Mouse (Mus musculus): Measurements from ENCODE around the gene Ripk3.
A peak's percentile ranks its signal among the peaks of the same experiment; 100 is the strongest.

Ripk3 gene

DNA sequence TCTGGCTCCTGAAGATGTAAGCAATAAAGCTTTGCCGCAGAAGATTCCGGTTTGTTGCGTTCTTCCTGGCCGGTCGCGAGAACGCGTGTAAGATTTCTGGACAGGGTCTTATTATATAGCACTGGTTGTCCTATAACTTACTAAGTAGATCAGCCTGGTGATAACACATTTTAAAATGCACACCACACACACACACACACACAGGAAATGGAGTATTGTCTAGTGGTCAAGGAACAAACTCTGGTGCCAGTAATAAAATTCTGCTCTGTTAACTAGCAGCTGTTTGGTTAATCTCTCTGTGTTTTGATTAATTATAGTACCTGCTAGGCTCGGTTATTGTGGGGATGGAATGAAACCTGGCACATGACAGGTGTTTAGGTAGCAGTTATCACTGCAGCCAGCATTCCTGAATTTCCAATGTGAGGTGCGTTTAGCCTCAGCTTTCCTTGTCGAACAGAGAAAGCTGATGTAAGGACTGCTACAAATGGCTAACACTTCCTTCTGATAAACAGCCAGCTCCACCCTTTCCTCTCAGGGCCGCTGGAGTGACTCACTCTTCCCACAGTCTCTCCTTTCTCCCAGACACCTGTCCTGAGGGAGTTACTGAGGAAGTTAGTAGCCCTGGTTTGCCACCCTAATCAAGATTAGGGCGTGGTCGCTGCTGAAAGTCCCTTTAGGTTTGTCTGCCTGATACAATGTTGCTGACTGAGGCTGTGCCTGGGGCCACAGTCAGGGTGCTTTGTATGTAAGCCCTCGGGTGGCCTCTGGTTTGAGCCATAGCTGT, 6.9 kb upstream of the Ripk3 start:
- no peak for DNase-seq (ENCODE audit: extremely low spot score, low read depth, low spot score)

DNA sequence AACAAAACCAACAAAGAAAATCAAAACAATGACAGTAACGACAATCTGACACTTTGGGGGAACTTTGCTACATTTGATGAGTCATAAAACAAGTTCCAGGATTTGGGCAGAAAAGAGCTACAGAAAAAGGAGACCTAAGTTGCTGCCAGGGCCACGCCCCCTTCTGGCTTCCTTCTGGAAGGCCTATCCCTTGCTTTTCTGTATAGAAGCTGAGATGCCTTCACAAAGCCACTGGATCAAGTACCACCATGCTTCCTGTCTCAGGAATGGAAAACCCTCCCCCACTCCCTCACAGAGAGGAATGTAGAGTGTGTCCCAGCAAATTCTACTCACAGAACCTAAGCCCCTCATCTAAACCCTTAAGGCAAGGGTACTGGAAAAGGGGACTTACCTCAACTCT, 5.3 kb upstream of the Ripk3 start:
- no peak for DNase-seq (ENCODE audit: extremely low spot score, low read depth, low spot score)

GRCm38 (mm10) chr14:55793461-55793860, 4.8 kb upstream of the Ripk3 start:
- no peak for DNase-seq (ENCODE audit: extremely low spot score, low read depth, low spot score)

GRCm38 (mm10) chr14:55787731-55788130, 934 bp downstream of the Ripk3 start:
- no peak for DNase-seq (ENCODE audit: extremely low spot score, low read depth, low spot score)

DNA sequence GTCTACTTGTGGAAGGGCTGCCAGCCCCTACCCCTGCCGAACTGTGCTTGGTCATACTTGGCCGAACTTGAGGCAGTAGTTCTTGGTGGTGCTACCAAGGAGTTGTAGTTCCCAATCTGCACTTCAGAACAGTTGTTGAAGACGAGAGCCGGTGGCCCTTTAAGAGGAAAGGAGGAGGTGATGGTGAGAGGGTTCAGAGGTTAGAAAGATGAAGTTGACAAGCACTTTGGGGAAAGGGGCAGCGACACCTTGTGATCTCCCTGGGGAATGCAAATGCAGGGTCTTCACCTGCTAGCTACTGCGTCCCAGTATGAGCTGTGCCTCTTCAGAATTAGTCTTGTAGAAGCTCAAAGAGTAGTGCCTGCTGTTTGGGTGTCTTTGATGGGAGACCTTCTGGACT, 3.5 kb downstream of the Ripk3 start:
- no peak for DNase-seq (ENCODE audit: extremely low spot score, low read depth, low spot score)

DNA sequence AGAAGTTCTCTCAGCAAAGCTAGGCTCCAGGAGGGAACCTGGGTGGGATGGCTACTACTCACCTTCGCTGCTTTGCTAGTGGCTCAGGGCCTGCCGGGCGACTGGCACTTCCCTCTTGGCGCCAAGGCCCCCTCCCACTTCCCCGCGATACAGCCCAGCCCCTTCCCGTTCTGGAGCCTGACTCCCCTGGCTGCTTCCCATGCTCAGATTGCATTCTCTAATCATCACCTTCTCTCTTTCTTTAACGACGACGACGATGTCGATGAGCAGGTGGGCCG, 4.8 kb downstream of the Ripk3 start, which contains the start of gene Adcy4:
Adcy4 (minus strand) TSS at position 138 of the 278 bp plus-strand sequence.
- no peak for DNase-seq (ENCODE audit: extremely low spot score, low read depth, low spot score)

DNA sequence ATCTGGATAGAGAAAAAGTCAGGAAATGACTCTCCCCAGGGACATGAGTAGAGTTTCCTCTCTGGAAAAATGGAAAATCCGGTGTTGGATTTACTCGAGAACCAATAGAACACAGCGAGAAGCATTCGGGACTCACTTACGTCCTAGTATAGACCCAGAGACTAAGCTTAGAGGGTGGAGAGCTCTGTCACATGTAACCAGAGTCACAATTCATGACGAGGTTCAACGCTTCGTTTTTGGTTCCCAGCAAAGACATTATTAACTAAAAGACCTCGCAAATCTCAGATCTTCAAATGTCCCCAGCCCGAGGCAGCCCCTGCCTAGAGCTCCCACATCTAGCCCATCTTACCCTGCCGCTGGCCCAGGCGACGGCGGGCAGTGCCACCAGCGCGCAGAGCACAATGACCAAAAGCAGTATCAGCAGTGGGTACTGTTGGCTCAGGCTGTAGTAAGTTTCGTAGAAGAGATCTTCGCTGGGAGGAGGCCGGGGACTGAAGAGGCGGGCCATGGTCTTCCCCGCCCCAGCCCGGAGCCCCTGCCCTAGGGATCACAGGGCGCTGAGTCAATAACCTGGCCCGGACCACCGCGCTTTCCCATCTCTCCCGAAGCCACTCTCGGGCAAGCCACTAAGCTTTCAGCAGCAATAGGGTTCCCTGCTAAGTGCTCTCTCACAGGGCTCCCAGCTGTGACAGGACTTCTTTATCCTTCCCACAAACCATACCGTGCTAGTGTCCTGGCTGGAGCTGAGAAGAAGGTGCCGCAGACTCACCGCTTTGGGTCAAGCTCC, 5.3 kb downstream of the Ripk3 start:
- no peak for DNase-seq (ENCODE audit: extremely low spot score, low read depth, low spot score)

DNA sequence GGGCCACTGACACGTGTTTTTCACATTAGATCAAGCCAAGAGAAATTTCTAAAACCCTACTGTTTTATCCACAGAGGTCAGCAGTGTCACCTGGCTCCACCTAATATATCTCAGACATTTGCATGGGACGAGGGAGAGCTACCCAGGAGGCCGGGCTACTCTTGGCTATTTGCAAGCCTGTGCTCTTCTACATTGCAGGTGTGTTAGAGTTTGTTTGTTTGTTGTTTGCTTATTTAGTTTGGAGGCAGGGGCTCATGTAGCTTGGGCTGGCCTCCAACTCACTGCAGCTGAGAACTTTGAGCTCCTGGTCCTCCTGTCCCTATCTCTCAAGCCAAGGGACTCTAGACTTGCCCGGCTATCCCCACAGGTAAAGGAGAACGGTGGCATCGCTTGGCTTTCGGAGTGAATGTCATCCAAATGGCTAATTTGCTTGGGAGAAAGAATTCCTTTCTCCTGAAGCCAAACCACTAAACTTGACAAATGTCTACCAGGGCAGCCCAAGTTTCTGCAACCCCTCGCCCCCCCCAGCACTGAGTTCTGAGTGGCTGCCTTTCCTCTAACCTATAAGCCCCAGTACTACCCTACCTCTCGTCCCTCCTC, 6.2 kb downstream of the Ripk3 start:
- DNase-seq (ENCODE audit: extremely low spot score, low read depth, low spot score) = no peak

GRCm38 (mm10) chr14:55781310-55781709, 7.4 kb downstream of the Ripk3 start:
- DNase-seq (ENCODE audit: extremely low spot score, low read depth, low spot score) = peak; percentile 79

- DNase-seq (ENCODE audit: extremely low spot score, low read depth, low spot score) = no peak
Observed at GRCm38 (mm10) chr14:55780736-55781135, 7.9 kb downstream of the Ripk3 start.

DNA sequence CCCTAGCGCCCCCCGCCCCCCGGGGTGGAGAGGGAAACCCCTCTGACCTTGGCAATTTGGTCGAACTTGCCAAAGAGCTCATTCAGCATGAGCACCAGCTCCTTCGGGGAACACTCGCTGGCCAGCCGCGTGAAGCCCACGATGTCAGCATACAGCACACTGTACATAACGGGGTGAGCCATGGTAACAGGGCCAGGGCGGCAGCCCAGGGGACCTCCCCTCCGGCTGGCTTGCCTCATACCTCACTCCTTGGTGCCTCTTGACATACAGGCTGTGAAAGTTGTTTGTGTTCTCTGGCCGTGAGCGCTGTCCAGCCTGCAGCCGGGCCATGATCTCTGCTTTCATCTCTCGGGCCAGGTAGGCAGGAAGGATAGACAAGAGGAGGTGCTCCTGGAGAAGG, 9.0 kb downstream of the Ripk3 start:
- no peak for DNase-seq (ENCODE audit: extremely low spot score, low read depth, low spot score)

DNA sequence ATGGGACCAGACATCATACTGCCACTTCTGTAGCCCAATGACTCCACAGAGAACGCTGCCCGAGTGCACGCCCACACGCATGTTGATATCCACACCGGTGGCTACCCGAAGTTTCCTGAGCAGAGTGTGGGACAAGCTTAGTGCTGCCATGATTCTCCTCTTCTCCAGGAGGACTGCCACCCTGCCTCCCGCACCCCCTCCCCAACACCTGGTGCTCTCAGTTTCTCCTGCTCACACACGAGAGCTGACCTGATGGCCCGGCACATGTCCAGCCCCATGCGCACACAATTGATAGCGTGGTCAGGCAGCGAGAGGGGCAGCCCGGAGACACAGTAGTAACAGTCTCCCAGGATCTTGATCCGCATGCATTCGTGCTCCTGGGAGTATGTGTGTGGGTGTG, 10.0 kb downstream of the Ripk3 start:
- no peak for DNase-seq (ENCODE audit: extremely low spot score, low read depth, low spot score)

- DNase-seq (ENCODE audit: extremely low spot score, low read depth, low spot score) = no peak
Observed at GRCm38 (mm10) chr14:55777806-55778205, 10.9 kb downstream of the Ripk3 start.

- DNase-seq (ENCODE audit: extremely low spot score, low read depth, low spot score) = no peak
Observed at GRCm38 (mm10) chr14:55777176-55777575, 11.5 kb downstream of the Ripk3 start.

DNA sequence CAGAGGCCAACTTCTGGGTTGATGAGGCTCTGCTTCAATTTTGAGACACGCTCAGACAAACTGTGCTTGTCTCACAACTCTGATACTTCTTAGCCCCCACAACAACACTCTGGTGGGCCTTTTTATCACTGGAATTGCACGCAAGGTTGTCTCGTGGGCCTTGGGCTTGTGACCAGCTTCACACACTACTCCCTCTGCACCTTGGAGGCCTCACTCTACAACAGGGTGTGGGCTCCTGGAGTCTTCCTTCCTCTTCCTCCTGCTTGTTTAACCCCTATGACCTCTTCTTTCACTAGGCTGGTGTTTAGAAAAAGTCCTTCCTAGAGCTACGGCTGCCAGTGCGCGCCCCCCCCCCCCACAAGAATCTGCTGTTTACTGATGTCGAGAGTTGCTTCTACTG, 12.0 kb downstream of the Ripk3 start:
- no peak for DNase-seq (ENCODE audit: extremely low spot score, low read depth, low spot score)

GRCm38 (mm10) chr14:55769087-55769703, 19.5 kb downstream of the Ripk3 start:
- no peak for DNase-seq (ENCODE audit: extremely low spot score, low read depth, low spot score)

- no peak for DNase-seq (ENCODE audit: extremely low spot score, low read depth, low spot score)
Observed at GRCm38 (mm10) chr14:55768555-55768954, 20.1 kb downstream of the Ripk3 start.

- DNase-seq (ENCODE audit: extremely low spot score, low read depth, low spot score) = no peak
Observed at GRCm38 (mm10) chr14:55767519-55768414, 20.9 kb downstream of the Ripk3 start.

DNA sequence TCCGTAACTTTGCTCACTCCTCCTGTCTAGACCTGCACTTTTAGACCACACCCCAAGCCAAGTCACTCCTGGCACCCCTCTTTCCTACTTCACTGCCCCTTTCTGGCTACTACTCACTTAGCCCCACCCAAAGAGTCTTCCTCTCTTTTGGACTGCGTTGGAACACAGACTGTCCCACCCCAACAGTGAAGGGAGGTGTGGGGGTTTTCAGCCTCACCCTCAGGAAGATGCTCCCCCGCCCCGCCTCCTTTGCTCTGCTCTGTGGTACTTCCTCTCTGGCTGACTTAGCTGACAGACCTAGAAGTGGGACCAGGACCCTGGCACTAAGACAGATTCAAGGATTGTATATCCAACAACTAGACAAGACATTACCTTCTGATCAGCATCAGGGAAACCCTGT, 23.0 kb downstream of the Ripk3 start, which contains the start of gene Ltb4r1:
Ltb4r1 (plus strand) TSS at position 267 of the 400 bp plus-strand sequence.
- no peak for DNase-seq (ENCODE audit: extremely low spot score, low read depth, low spot score)

GRCm38 (mm10) chr14:55763166-55763565, 25.5 kb downstream of the Ripk3 start:
- no peak for DNase-seq (ENCODE audit: extremely low spot score, low read depth, low spot score)
